Mouse (Mus musculus) adrenal gland, postnatal 0 days (tissue): ENCODE data around the gene Olfr401. TPM values are rescaled to one million over a fixed set of nuclear protein-coding genes. Genes with fewer than 3 reads are reported as not detected.

ENCODE experiments used
- polyA plus RNA-seq: library from polyadenylated mRNA; unstranded; fragments of >200 nt; fragmentation: Nextera tagmentation; extraction: Ambion mirVana; gene quantifications from 2 replicates; pipeline ENCODE4 v1.2.1, GENCODE M21; 2015

Olfr401 gene
- not detected in 2 replicates for polyA plus RNA-seq

DNA sequence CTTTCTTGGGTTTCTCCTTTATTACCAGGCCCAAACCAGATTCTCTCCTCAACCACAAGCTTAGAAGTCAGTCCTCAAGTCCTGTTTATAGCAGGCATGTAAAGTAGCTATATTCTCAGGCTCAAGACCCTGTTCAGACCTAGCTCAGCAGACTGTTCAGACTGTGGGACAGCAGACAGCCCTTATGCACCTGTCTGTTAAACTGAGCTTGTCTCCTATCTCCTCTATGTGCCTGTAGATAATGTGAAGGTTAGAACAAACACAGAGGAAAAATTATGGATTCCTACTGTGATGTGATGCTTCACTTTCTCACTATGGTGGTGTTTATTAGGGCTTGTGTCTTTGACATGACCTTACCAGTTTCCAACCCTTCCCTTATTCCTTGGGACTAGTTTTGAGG lies at the start of gene Olfr401:
Olfr401 (plus strand) TSS at position 301 of the 400 bp plus-strand sequence.

DNA sequence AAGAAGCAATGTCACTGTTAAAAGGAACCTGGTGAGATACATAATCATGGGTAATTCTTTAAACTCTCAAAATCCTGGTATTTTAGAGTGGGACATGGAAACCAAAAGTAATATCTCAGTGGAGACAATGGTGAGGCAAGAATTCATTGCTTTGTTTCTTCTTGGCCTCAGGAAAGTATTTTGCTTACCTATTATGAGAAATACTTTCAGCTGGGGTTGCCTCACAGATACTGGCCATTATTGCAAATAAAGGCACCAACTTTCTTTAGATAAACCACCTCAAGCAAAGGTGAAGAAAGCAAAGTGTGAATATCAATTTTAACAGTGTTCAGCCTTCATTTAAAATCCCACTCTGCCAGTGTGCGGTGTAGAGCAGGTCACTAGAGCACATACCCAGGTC lies 43.9 kb upstream of the Olfr401 start, which contains the start of gene Zfp616:
Zfp616 (plus strand) TSS at position 301 of the 400 bp plus-strand sequence.

DNA sequence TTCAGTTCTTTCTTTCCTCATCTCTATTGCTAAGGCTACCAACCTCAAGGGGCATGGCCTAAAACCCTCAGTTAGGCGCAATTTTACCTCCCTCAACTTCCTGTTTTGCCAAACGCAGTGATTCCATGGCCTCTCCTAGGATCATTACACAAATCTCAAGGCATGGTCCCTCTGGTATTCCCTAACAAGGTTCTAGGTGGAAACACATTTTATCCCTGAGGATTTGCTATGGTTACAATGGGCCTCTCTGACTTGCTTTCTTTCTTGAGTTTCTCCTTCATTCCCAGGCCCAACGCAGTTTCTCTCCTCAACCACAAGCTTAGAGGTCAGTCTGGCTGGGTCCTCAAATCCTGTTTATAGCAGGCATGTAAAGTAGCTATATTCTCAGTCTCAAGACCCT lies 39.7 kb downstream of the Olfr401 start, which contains the start of gene Olfr402:
Olfr402 (plus strand) TSS at position 301 of the 400 bp plus-strand sequence.

Other genes starting within 250 kb of the Olfr401 start
- gene Olfr394, start 222.9 kb upstream of the Olfr401 start, polyA plus RNA-seq, result not detected in 2 replicates
- gene Olfr395, start 204.4 kb upstream of the Olfr401 start, polyA plus RNA-seq, result not detected in 2 replicates
- not detected in 2 replicates for gene Olfr23, start 177.0 kb upstream of the Olfr401 start, polyA plus RNA-seq
- gene Olfr397, start 152.9 kb upstream of the Olfr401 start, polyA plus RNA-seq, result not detected in 2 replicates
- gene Olfr398, start 123.3 kb upstream of the Olfr401 start, polyA plus RNA-seq, result not detected in 2 replicates
- not detected in 2 replicates for gene Olfr139, start 57.2 kb upstream of the Olfr401 start, polyA plus RNA-seq
- gene Olfr399, start 57.1 kb upstream of the Olfr401 start, polyA plus RNA-seq, result not detected in 2 replicates
- not detected in 2 replicates for gene Zfp616, start 43.8 kb upstream of the Olfr401 start, polyA plus RNA-seq
- not detected in 2 replicates for gene Olfr402, start 39.8 kb downstream of the Olfr401 start, polyA plus RNA-seq
- not detected in 2 replicates for gene Olfr403, start 72.5 kb downstream of the Olfr401 start, polyA plus RNA-seq
- gene Olfr43, start 97.7 kb downstream of the Olfr401 start, polyA plus RNA-seq, result not detected in 2 replicates
- gene Olfr406, start 146.1 kb downstream of the Olfr401 start, polyA plus RNA-seq, result not detected in 2 replicates
- gene Olfr59, start 170.0 kb downstream of the Olfr401 start, polyA plus RNA-seq, result not detected in 2 replicates
- not detected in 2 replicates for gene Olfr410, start 224.3 kb downstream of the Olfr401 start, polyA plus RNA-seq
- not detected in 2 replicates for gene Olfr411, start 238.9 kb downstream of the Olfr401 start, polyA plus RNA-seq
- gene Olfr412, start 248.4 kb downstream of the Olfr401 start, polyA plus RNA-seq, result not detected in 2 replicates